Mouse (Mus musculus): ENCODE measurements around the gene H2-Ke6. TPM values are rescaled to one million over a fixed set of nuclear protein-coding genes. Genes with fewer than 3 reads are reported as not detected.
A peak's percentile ranks its signal among the peaks of the same experiment; 100 is the strongest.
"Not testable (repeated sequence)": the region's sequence is repeated elsewhere in the genome, so short reads cannot be mapped to it uniquely, and the experiment has no call there.

H2-Ke6 gene
- total RNA-seq, 2 experiments from 2014 or later, result 39.3 to 43.2 TPM

DNA sequence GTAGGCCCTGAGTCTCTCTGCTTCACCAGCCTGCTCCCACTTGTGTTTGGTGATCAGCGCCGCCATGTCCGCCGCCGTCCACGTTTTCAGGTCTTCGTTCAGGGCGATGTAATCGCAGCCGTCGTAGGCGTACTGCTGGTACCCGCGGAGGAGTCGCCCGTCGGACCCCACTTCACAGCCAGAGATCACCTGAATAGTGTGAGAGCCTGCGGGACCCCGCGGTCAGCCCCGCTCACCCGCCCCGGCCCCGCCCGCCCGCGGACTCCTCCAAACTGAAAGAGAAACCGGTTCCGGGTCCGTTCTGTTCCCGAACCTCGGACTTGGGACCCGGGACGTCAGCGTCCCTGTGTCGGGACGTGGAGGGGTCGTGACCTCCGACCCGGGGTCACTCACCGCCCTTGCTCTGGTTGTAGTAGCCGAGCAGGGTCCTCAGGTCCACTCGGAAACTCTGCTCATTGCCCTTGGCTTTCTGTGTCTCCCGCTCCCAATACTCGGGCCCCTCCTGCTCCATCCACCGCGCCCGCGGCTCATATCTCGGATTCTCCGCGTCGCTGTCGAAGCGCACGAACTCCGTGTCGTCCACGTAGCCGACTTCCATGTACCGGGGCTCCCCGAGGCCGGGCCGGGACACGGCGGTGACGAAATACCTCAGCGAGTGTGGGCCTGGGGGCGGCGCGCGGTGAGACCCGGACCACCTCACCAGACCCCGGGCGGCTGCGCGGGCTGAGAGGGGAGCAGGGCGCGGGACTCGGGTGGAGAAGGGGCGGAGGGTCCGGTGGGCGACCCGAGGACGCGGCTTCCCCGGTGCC lies 28.3 kb downstream of the H2-Ke6 start:
- no peak for DNase-seq (ENCODE audit: low spot score in 2 of 2)

DNA sequence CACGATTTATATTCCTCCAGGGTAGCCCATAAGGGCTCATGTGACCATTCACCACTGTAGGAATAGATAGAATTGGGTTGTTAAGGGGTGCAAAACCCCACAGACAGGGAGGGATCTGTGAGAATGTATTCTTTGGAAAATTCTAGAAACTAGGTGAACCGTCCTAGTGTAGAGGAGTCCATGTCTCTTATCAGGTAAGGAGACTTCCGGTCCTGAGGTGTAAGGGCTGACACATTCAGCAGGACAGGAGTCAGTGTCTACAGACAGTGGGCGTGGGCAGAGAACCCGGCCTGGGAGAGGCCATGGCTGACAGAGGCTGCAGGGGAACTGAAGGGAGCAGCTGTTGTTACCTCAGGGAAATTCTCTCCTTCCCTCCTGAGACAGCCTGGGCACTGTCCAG lies 29.2 kb downstream of the H2-Ke6 start:
- not testable (repeated sequence) for DNase-seq (ENCODE audit: low spot score in 2 of 2)

DNA sequence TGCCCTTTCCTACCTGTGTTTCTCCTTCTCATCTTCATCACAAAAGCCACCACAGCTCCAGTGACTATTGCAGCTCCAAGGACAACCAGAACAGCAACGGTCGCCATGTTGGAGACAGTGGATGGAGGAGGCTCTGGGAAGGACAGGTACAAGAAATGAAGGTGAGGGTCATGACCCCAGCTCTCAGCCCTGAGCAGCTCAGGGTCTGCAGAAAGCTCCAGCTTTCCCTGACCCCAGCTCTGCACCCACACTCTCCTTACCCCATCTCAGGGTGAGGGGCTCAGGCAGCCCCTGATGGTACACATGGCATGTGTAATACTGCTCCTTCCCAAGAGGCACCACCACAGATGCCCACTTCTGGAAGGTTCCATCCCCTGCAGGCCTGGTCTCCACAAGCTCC lies 30.8 kb downstream of the H2-Ke6 start:
- not testable (repeated sequence) for DNase-seq (ENCODE audit: low spot score in 2 of 2)

DNA sequence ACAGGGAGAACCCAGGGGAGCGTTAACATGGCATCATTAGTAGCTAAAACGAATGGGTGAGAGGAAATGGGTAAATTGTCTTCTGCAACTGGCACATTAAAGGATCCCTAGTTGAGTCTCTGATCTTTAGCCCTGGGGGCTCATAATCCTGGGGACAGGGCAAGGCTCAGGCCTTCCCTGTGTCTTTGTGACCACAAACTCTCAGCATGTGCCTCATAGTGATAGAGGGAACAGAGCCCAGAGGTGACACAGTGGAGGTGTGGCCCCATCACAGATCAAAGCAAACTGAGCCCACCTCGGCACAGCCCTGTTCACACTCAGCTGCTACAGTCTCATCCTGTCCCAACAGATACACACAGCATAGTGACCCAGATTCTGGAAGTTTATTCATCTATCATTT lies 32.2 kb downstream of the H2-Ke6 start:
- DNase-seq (ENCODE audit: low spot score in 2 of 2), result no peak

DNA sequence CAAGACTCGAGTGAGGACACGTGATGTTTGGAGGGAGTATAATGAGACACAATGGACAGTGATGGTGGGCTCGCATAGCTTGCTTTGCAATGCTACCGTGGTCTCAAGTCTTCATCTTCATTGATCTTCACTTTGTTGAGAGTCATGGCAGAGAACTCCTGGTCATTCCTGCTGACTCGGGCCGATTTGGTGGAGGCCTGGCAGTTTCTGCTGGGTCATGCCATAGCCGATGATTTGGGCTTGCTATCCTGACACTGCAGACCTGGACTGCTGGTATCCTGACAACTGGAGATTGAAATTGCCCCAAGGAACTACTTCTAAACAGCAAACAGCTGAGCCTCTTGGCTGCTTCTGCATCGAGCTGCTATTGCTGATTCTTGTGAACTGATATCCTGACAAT lies 32.9 kb downstream of the H2-Ke6 start:
- DNase-seq (ENCODE audit: low spot score in 2 of 2), result no peak

DNA sequence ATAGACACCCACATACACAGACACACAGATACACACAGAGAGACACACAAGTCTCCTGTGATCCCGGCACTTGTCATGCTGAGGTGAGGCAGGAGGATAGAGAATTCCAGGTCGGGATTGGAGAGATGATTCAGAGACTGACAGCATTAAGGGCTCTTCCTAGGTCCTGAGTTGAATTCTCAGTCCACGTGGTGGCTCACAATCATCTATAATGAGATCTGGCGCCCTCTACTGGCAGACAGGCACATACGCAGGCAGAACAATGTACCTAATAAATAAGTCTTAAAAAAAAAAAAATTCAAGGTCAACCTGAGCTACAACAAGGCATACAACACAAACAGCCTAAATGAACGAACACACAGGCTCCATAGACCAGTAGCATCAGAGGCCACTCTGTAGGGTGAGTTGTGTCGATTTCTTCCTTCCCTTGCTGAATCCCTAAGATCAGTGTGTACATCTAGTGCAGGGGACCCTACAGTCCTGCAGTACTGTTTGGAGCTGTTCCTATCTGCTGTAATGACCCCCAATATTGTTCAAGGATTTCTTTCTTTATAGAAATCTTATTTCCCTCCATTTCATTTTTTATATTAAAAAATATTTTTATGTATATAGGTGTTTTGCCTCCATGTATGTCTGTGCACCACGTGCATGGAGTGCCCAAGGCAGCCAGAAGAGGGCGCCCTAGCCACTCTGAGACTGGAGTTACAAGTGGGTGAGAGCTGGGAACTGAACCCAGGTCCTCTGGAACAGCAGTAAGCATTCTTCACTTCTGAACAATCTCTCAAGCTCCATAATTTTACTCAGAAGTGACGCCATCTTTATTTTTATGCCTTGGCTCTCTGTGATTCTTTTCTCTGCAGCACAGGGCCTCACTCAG lies 35.8 kb downstream of the H2-Ke6 start:
- peak in 1 of 2 experiments; percentile 60 for DNase-seq (ENCODE audit: low spot score in 2 of 2)

DNA sequence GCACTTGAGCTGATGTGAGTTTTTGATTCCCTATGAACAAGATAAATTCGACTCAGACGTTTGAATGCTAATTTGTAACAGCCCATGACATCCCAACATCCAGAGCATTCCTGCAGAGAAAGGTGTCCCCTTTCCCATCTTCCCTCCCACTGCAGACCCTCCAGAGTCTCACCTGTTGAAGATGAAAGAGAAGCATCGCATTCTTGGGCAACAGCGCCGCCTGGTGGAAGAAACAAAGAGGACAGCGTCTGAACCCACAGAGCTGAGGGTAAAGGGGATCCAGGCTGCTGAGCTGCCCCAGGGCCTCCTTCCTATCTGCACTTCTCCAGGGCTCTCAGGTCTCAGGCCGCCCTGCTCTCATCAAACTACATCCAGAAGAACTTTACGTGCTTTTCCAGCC lies 45.7 kb downstream of the H2-Ke6 start:
- DNase-seq (ENCODE audit: low spot score in 2 of 2), result peak in 1 of 2 experiments; percentile 67

DNA sequence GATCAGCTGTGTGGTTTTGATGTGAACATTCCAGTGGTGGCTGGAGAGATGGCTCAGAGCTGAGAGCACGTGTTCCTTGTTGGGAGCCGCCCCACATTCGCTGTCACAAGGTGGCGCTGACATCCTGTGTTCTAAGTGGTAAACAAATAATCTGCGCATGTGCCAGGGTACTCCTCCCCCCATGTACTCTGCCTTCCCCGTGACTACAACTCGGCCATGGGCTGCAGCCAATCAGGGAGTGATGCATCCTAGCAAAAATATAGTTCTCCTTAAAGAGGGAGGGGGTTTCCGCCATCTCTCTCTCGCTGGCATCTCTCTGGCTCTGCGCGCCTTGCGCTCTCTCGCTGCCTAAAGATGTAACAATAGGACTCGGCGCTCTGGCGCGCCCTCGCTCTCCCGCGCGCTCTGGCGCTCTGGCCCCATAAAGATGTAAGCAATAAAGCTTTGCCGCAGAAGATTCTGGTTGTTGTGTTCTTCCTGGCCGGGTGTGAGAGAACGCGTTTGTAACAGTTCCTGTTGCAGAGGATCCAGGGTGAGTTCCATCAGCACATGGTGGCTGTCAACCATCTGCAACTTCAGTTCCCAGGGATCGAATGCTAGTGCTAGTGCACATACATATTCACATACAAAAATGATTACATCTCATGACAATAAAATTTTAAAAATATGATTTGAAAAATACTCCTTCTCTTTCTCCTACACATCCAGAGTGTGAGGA lies 46.5 kb downstream of the H2-Ke6 start:
- peak; percentile 81 to 87 for DNase-seq (ENCODE audit: low spot score in 2 of 2)

DNA sequence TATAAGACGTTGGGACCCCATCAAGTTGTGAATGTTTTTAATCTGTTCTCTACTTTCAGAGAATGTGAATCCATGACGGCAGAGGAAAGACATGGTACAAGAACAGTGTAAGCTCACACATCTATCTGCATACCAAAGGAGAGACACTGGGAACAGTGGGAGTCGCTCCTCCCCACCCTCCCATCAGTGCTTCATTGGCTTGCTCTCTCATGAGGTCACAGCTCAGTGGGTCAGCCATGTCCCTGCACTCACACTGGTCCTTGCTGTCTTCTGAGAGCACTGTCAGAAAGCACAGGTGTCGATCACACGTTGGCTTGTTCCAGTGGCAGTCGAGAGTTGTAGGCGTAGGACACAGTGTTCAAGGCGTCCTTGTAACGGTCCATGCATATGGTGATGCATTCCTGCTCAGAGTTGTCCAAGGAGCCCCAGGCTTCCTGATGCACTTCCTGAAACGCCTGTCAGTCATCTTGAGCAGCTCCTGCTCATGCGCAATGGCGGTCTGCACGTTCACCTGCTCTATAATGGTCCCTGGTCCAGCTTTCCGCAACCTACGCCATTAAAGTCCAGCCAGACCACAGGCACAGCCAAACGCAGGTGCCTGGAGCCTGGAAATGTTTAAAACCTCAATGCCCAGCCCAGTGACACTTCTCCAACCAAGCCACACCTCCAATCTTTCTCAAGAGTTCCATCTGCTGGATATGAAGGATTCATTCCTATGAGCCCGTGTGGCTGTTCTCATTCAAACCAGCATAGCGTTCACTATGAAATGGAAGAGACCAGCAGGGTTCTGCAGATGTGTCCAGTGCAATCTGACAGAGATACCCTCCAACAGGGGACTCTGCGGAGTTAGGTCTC lies 47.5 kb downstream of the H2-Ke6 start:
- DNase-seq (ENCODE audit: low spot score in 2 of 2), result no peak

DNA sequence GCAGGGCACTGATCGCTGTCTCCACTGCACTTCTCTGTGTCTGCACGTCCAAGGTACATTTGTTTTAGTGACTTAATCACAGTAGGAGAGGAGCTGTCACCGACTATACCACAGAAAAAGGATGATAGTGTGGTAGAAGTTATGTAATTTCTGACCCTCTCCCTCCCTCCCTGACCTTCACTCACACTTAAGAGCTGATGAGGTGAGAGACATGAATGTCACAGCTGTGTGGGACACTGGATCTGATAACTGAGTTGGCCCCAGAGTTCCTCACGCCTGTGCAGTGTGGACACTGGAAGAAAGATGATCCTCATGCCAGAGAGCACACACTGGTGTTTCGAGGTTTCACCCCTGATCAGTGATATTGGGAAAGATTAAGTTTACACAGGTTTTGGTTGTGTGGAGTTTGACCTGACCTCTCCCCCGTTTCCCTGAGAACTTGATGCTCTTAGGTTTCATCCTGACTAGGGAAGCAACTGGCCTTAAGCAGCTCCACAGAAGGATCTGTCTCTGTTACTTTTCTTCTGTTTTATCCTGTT lies 48.3 kb downstream of the H2-Ke6 start:
- DNase-seq (ENCODE audit: low spot score in 2 of 2), result no peak

DNA sequence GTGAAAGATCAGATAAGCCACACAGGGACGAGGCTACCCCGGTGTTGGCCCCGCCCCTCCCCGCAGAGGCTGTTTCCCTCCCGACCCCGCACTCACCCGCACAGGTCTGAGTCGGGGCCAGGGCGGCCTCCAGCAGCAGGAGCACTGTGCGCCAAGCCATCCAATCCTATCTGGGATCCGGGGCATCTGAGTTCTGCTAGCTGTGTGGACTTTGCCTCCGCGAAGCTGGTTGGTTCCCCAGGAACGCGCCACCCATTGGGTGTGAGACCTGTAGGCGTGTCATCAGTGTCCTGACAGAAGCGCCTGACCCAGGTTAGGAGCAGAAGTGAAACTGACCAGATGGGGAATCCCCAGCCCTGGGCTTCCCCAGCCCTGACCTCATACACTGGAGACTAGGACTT lies 49.2 kb downstream of the H2-Ke6 start:
- DNase-seq (ENCODE audit: low spot score in 2 of 2), result peak in 1 of 2 experiments; percentile 38

DNA sequence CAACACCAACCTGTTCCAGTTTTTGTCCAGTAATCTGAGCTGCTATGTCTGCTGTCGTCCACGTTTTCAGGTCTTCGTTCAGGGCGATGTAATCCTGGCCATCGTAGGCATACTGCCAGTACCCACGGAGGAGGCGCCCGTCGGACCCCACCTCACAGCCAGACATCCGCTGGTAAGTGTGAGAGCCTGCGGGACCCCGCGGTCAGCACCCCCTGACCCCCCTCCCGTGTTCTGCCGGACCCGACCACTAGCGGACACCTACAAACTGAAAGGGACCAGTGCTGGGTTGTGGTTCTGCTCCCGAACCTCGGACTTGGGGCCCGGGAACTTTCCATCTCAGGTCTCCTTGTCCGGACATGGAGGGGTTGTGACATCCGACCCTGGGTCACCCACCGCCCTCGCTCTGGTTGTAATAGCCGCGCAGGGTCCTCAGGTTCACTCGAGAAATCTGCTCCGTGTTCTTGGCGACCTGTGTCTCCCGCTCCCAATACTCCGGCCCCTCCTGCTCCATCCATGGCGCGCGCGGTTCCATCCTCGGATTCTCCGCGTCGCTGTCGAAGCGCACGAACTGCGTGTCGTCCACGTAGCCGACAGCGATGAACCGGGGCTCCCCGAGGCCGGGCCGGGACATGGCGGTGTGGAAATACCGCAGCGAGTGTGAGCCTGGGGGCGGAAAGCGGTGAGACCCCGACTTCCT lies 49.9 kb downstream of the H2-Ke6 start:
- no peak for DNase-seq (ENCODE audit: low spot score in 2 of 2)

Small RNAs within 50 kb of the gene (microRNA-seq; reads per million reads assigned to microRNA genes)
- gene Mir219a-1 (0 reads per million in 2 experiments), gene Mir219c (0 reads per million in 2 experiments)

Other genes starting within 250 kb of the H2-Ke6 start
- gene Angptl4, start 246.2 kb downstream of the H2-Ke6 start, total RNA-seq (2021), result 1 to 10 TPM; 1.4 to 2.2 TPM
- gene Kank3, start 217.5 kb downstream of the H2-Ke6 start, total RNA-seq (2021), result 10 to 100 TPM; 27.5 to 32.7 TPM
- gene Rps28, start 203.5 kb downstream of the H2-Ke6 start, total RNA-seq (2021), result 100 to 1,000 TPM; 702 to 765 TPM
- 100 to 1,000 TPM; 194 to 196 TPM for gene Ndufa7, start 203.5 kb downstream of the H2-Ke6 start, total RNA-seq (2021)
- gene Cd320, start 185.0 kb downstream of the H2-Ke6 start, total RNA-seq (2021), result 10 to 100 TPM; 24.2 to 24.4 TPM
- gene Gm7029, start 154.2 kb downstream of the H2-Ke6 start, total RNA-seq (2021), result not detected
- 1 to 10 TPM; 2.5 to 2.8 TPM for gene Kifc1, start 137.4 kb downstream of the H2-Ke6 start, total RNA-seq (2021)
- under 1 TPM in 1 of 2 experiments, not detected in 1; 0.58 TPM for gene Platr17, start 122.9 kb downstream of the H2-Ke6 start, total RNA-seq (2021)
- gene Daxx, start 118.6 kb downstream of the H2-Ke6 start, total RNA-seq (2021), result 10 to 100 TPM; 27.4 to 34.7 TPM
- 10 to 100 TPM; 42.0 to 53.5 TPM for gene Tapbp, start 112.2 kb downstream of the H2-Ke6 start, total RNA-seq (2021)
- 10 to 100 TPM; 33.0 to 35.5 TPM for gene Zbtb22, start 112.2 kb downstream of the H2-Ke6 start, total RNA-seq (2021)
- 10 to 100 TPM; 62.2 to 63.5 TPM for gene Rgl2, start 98.5 kb downstream of the H2-Ke6 start, total RNA-seq (2021)
- gene Pfdn6, start 87.7 kb downstream of the H2-Ke6 start, total RNA-seq (2021), result 10 to 100 TPM; 92.3 to 94.0 TPM
- 10 to 100 TPM; 12.5 to 13.8 TPM for gene Wdr46, start 87.4 kb downstream of the H2-Ke6 start, total RNA-seq (2021)
- gene B3galt4, start 76.6 kb downstream of the H2-Ke6 start, total RNA-seq (2021), result 1 to 10 TPM; 5.9 to 6.5 TPM
- gene Vps52, start 72.2 kb downstream of the H2-Ke6 start, total RNA-seq (2021), result 10 to 100 TPM; 71.1 to 71.2 TPM
- 100 to 1,000 TPM; 332 to 337 TPM for gene Rps18, start 72.1 kb downstream of the H2-Ke6 start, total RNA-seq (2021)
- 10 to 100 TPM; 30.9 to 33.6 TPM for gene H2-K1, start 27.7 kb downstream of the H2-Ke6 start, total RNA-seq (2021)
- 10 to 100 TPM; 31.6 to 34.6 TPM for gene Ring1, start 3.4 kb downstream of the H2-Ke6 start, total RNA-seq (2021)
- 100 to 1,000 TPM in 1 of 2 experiments, 10 to 100 TPM in 1; 96.1 to 101 TPM for gene Slc39a7, start 3.6 kb upstream of the H2-Ke6 start, total RNA-seq (2021)
- 10 to 100 TPM; 80.6 to 84.1 TPM for gene Rxrb, start 3.8 kb upstream of the H2-Ke6 start, total RNA-seq (2021)
- gene Col11a2, start 11.4 kb upstream of the H2-Ke6 start, total RNA-seq (2021), result 10 to 100 TPM; 14.5 to 14.6 TPM
- not detected for gene H2-Oa, start 64.3 kb upstream of the H2-Ke6 start, total RNA-seq (2021)
- gene H2-DMa, start 91.5 kb upstream of the H2-Ke6 start, total RNA-seq (2021), result 10 to 100 TPM; 22.3 to 26.5 TPM
- gene Brd2, start 94.6 kb upstream of the H2-Ke6 start, total RNA-seq (2021), result 100 to 1,000 TPM; 177 to 179 TPM
- 1 to 10 TPM; 1.2 to 1.8 TPM for gene H2-DMb2, start 115.2 kb upstream of the H2-Ke6 start, total RNA-seq (2021)
- 1 to 10 TPM; 2.2 to 2.7 TPM for gene H2-DMb1, start 125.0 kb upstream of the H2-Ke6 start, total RNA-seq (2021)
- 1 to 10 TPM; 3.1 to 3.2 TPM for gene Tap1, start 159.5 kb upstream of the H2-Ke6 start, total RNA-seq (2021)
- gene Psmb9, start 159.7 kb upstream of the H2-Ke6 start, total RNA-seq (2021), result 1 to 10 TPM; 2.6 to 2.8 TPM
- 1 to 10 TPM; 4.6 to 5.5 TPM for gene Psmb8, start 169.7 kb upstream of the H2-Ke6 start, total RNA-seq (2021)
- gene Tap2, start 175.5 kb upstream of the H2-Ke6 start, total RNA-seq (2021), result 10 to 100 TPM; 10.7 to 11.7 TPM
- under 1 TPM; 0.40 to 0.44 TPM for gene H2-Ob, start 210.8 kb upstream of the H2-Ke6 start, total RNA-seq (2021)
- 1 to 10 TPM; 3.2 to 5.2 TPM for gene H2-Ab1, start 229.6 kb upstream of the H2-Ke6 start, total RNA-seq (2021)

Measured in left cerebral cortex, adult 18-20 months (tissue).